Mouse (Mus musculus) cerebellum, adult 8-10 months (tissue): ENCODE data around the gene Scap.
"Not testable (repeated sequence)": the region's sequence is repeated elsewhere in the genome, so short reads cannot be mapped to it uniquely, and the experiment has no call there.

Experiments used
- DNase-seq: peaks from one replicate; pipeline ENCODE4 v3.0.0; 2022

The Scap gene

DNA sequence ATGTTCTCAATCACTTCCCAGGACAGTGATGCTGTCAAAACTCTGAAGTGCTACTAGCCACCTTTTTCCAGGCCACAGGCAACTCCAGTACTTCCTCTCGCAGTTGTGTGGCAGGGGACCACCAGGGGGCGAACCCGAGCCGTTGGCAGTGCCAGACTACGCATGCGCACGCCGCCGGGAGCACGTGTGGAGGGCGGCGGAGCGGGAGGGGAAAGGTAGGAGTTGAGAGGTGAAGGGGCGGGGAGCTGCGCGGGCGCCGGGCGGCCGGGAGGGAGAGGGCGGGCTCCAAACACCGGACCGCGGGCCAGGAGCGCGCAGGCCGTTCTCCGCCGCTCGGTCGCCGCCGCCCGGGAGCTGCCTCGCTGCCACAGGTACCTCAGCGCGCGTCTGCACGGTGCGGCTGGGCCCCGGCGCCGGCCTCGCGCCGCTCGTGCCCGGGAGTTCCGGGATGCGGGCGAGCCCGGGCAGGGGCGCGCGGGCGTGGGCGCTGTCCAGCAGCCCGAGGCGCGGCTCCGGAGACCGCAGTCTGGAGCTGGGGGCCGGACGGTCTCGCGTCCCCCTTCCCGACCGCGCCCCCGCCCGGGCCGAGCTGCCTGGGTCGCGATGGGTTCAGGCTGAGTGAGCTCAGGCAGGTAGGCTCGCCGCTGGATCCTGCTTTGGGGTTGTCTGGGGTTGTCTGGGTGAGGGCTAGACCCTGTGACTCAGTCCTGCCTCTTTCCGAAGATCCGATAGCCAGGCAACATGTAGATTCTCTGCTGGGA, at the start of gene Scap:
Gene Scap, plus strand, starts transcription at position 154 of the 761 bp plus-strand sequence.
- DNase-seq, result peak; percentile 99

DNA sequence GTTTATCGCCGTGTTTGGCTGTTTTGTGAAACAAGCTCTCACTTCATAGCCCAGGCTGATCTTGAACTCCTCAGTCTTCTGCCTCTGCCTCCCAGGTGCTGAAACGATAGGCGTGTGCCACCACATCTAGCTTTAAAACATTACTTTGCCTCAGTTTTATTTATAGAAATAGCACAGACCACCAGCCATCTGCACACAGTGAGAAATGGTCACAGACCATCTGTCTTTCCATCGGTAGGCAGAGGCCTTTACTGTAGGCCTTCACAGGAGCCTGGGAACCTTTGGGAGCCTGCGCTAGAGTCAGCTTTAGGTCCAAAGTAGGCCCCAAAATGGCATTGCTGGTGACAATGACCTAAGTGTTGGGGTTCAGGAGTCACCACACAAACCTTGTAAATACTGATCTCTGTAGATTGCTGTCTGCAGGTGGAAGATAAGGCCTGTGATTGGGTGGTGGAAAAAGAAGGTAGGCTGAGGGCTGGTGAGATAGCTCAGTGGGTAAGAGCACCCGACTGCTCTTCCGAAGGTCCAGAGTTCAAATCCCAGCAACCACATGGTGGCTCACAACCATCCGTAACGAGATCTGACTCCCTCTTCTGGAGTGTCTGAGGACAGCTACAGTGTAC, 48.9 kb upstream of the Scap start:
- no peak for DNase-seq

DNA sequence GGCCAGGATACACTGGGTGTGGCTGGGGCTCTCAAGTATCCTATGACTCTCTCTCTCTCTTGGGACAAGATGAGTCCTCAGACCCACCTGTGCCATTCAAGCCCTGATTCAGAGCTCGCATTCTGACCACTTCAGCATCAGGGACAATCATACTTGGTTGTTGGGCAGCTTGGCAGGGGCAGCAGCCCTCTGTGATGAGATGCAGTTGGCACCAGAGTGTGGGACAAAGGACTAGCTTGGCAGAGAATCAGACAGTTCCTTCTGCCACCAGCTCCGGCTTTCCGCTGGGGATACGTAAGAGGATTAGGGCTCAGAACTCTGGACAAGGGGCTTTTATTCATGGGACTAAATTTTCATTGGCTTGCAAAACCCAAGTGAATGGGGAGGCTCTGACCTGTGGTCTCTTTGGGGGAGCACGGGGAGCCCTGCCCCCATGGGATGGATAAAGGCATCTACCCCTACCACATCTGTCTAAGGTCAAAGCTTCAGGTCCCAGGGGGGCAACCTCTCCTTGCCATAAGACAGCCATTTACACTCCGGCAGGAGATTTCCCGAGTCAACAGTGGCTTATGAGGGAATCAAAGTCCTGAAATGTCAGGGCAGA, 45.7 kb upstream of the Scap start:
- peak; percentile 54 for DNase-seq

DNA sequence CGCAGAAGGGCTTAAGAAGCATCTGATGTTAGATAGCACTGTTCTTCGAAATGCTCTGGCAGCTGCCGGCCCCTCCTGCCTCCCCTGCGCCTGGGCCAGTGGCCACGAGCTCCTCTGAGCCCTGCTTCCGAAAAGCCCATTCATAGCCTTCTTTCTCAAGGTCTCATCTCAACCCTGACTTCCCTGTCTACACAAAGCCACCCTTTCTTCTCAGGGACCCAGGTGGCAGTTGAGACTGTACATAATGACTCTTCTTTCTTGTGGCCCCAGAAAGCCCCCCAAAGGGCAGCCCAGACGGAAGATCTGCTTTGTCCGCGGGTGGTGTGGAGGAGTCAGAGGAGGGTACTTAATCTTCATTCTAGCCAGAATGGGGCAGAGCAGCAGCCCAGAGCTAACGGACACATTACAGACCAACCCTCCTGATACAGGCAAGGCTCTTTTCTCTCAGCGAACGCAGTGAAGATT, 39.8 kb upstream of the Scap start:
- DNase-seq, result no peak

DNA sequence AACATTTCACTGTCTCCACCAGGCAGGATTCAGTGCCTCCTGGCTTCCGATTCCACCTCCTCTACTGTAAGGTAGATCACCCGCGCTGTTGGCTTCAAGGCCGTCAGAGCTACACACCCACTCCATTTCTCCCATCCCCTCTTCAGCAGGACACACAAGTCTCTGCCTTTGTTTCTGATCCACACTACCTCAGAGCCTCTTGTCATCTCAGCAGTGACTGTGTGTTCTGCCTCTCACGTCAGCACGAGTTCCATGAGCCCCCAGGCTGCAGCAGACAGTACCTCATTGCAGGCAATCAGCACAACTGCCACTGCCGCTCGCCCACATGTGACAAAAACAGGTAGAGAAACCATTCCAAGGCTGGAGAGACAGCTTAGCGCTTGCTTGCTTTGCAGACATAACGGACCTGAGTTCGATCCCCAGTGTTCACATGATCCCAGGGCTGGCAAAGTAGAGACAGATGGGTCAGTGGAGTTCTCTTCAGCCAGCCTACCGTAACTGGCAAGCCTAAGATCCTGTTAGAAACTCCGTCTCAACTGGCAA, 39.1 kb upstream of the Scap start:
- no peak for DNase-seq

DNA sequence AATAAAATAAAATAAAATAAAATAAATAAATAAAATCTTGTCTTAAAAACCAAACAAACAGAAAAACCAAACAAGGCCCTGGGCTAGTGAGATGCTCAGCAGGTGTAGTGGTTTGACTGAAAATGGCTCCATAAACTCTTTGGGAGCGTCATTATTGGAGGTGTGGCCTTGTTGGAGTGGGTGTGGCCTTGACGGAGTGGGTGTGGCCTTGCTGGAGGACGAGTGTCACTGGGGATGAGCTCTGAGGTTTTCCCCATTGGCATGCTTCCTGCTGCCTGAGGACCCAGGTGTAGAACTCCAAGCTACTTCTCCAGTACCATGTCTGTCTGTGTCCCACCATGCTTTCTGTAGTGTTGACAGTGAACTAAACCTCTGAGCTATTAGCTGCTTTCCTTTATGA, 38.3 kb upstream of the Scap start:
- DNase-seq, result no peak

DNA sequence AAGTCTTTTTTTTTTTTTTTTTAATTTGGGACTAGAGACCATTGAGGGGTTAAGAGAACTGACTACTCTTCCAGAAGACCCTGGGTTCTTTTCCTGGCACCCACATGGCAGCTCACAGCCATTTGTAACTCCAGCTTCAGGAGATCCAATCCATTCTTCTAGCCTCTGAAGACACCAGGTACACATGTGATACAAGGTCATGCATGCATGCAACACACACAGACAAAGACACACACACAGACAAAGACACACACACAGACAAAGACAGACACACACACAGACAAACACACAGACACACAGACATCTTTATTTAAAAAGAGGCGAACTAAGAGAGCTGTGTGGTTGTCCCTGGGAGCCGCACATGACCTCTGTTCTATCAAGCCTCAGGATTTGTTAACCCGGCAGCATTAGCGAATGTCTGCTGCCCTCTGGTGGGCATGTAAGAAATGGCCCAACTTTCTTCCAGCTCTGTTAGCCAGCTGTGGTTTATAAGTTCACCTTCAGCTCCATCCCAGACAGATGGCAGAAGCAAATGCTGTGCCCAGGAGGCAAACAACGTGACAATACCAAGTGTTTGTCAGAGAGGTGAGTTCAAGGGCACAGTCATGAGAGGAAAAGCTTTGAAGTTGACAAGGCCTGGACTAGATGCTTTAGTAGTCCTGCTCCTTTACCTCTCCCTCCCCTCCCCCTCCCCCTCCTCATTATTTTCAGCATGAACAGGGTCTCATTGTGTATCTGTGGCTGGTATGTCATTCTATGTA, 36.0 kb upstream of the Scap start:
- DNase-seq, result peak; percentile 84

DNA sequence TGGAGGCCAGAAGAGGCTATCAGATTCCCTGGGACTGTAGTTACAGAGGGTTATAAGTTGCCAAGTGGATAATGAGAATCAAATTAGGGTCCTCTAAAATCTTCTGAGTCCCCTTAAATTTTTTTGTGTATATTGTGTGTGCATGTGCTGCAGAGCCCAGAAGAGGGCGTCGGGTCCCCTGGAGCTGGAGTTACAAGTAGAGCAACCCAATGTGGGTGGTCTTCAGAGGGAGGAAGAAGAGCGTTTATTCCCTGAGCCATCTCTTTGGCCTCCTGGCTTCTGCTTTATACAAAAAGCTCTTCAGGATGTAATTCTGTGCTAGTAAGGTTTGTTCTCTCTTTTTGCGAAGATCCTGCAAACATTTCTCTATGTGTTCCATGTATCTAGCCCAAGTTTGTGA, 28.6 kb upstream of the Scap start:
- DNase-seq, result no peak

DNA sequence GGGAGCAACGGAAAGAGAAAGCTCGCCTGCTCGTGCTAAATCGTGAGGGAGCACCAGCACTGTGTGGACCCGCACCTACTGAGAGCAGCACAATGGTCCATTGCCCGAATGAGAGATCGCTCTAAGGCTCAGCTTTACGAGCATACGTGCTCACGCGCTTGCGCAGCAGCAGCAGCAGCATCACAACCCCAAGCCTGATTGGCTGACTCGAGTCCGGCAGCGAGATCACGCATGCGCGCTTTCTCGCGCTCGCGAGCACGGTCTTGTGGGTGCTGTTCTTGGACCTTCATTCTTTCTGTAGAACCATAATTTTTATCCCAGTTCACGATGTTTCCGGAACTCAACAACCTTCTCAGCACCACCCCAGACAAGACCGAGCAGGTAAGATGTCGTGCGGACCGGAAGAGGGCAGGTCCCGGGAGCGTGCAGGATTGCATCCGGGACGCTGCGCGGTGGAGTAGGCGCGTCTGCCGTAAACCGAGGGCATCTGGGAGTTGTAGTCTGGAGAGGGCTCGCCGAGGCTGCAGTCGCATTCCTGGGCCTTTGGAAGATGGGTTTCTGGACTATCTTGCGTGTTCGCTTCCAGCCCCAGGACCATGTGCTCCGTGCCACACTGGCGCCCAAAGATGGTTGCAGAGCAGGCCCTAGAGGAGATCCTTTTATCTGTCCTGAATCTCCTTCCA, 28.0 kb upstream of the Scap start, which contains the start of gene Elp6:
Gene Elp6, plus strand, starts transcription at position 205 of the 683 bp plus-strand sequence.
- DNase-seq, result peak; percentile 92

DNA sequence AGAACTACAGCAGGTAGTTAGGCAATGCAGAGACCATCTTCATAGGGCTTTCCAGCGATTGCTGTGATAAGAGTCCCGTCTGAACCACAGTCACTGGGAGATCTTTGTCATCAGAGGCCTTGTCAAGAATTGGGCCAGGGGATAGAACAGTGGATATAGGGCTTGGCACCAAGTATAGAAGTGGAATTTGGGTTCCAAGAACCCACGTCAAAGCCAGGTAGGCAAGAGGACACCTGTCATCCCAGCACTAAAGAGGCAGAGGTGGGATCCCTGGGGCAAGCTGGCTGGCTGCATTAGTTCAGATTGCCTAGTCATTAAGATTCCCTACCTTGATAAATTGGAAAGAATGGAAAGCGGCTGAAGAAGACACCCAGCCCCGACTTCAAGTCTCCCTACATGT, 26.7 kb upstream of the Scap start:
- DNase-seq, result no peak

DNA sequence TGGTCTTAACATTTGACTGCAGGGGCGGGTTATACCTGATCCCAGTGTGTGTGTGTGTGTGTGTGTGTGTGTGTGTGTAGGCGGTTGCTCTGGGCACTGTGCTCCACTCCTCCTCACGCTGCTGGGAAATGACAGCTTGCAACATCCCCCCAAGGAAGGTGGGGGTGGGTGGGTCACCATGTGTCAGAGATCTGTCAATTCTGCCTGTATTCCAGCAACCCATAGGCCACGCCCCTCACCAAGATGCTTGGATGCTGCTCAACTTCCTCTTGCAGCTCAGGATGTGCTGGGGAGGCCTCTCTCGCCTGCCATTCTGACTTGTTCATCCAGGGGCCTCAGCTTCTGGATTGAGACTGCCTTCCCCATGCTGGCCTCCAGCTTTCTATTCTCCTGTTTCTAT, 18.4 kb upstream of the Scap start:
- DNase-seq, result no peak

DNA sequence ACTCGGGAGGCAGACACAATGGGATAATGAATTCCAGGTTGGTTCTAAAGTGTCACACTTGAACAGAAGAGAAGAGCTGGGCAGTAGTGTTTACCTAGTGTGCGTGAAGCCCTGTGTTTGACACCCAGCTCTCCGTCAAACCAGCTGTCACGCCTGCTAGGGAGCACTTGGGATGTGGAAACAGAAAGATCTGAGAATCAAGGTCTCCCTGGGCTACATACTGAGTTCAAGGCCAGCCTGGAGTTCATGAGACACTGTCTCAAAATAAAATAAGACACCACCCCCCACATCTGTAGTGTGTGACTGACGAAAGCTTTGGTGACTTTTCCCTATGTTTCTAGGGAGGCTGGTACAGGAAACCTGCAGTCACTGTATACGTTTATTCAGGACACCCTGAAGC, 17.7 kb upstream of the Scap start:
- no peak for DNase-seq

DNA sequence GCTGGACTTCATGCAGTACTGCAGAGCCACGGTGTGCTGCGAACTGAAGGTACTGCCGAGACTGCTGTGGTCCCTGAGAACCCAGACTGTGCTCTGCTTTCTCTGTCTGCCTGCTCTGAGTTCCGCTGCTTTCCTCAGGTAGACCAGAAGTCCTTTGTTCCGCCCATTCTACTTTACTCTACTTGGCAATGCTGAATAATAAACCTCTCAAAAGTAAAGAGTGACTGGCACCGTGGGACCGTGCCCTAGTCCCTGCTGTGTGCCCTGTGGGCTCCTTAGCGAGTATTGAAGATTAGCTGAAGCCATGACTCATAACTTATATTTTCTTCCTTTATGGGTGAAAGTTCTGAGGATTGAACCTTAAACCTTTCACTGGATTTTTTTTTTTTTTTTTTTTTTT, 17.2 kb upstream of the Scap start:
- no peak for DNase-seq

DNA sequence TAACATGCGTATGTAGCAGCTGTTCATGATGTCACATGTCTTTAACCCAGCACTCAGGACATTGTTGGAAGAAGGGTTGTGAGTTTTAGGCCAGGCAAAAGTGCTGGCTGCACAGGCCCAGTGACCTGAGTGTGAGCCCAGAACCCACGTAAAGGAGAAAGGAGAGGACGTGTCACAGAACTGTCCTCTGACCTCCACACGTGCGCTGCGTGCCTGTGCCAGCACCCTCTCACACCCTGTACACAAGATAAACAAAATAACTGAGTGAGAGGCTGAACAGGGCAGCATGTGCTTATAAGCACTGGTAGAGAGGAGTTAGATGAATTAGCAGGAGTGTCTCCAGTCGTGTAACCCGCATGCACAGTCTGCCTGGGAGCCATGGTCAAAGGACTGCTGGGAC, 16.6 kb upstream of the Scap start:
- no peak for DNase-seq

DNA sequence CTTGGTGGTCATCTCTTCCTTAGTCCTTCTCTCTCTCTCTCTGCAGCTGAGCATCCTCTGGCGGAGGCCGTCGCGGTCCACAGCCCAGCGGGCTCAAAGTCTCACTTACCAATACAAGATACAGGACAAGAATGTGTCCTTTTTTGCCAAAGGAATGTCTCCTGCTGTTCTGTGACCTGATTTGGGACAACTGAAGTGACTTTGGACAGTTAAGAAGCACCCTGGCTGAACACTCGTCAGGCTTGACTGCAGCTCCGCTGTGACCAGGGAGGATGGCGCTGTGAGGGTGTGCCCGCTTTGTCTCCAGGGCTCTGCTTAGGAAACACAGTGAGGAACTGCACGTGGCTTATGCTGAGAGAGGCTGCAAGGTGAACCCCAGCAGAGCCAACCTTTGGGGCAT, 12.3 kb upstream of the Scap start:
- DNase-seq, result no peak

DNA sequence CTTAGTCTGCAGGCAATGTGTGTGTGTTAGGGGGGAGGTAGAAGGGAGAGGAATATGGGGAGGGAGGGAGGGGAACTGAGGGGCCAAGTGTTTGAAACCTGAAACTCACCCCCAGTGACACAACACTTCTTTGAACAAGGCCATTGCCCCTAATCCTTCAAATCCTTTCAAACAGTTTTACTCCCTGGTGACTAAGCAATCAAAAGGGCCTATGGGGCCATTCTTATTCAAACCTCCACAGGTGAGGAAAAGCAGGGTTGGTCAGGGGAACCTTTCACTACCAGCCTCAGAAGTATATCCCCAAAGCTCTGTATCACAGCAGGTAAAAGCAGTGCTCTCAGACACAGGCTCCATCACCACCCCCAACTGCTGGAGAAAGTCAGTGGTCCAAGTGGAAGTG, 10.1 kb upstream of the Scap start:
- DNase-seq, result no peak

DNA sequence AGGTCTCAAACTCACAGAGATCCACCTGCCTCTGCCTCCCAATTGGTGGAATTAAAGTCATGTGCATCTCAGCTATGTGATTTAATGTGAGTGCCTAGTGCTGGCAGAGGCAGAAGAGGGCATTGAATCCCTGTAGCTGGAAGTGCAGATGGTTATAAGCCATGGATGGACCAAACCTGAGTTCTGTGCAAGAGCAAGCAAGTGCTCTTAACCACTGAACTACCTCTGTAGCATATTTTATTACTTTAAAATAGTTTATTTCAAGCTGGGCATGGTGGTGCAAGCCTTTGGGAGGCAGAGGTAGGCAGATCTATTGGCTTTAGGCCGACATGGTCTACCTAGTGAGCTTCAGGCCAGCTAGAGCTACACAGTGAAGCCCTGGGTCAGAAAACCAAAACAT, 8.9 kb upstream of the Scap start:
- DNase-seq, result no peak

DNA sequence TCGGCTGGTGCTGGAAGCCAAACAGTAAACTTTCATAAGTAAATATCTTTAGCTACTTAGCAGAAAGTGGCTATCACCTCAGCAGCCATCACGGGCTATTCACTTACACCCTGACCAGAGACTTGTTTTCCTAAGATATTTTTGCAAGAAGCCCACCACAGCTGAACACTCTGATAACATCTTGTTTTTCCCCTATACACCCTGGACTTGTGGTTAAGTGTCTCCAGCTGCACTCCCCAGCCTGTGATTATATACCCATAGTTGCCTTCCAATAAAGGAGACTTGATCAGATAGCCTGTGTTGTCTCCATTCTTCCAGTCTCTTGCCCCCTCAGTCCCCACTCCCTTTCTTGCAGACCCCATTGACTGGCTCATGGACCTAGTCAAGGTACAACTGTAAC, 4.9 kb upstream of the Scap start:
- no peak for DNase-seq

DNA sequence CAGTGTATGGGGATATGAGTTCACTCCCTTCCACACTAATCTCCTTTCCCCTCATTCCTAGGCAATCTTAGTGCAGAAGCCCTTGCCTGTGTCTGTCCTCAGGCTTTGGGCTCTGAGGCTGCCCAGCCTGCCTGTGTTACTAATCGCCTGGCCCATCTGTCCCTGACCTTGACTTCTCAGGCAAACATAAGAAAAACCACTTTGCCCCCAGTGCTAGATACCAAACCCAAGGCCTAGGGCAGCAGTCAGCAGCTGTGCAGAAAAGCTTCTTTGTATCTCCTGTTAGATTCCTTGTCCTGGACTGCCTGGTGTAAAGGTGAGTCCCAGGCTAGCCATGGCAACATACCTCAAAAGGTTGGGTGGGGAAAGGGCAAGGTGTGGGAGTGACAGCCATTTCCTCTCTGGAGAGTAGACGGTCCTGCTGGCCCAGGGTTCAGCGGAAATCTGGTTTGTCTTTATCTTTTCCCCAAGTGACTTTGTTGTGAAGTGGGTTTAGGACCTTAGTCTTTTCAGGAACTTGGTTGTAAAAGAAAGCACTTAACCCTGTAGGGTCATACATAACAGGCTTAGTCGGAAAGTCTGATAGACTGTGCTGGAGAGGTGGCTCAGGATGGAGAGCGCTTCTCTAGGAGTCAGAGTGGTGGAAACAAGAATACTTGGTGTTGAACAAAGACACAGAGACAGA, 4.0 kb upstream of the Scap start:
- no peak for DNase-seq

DNA sequence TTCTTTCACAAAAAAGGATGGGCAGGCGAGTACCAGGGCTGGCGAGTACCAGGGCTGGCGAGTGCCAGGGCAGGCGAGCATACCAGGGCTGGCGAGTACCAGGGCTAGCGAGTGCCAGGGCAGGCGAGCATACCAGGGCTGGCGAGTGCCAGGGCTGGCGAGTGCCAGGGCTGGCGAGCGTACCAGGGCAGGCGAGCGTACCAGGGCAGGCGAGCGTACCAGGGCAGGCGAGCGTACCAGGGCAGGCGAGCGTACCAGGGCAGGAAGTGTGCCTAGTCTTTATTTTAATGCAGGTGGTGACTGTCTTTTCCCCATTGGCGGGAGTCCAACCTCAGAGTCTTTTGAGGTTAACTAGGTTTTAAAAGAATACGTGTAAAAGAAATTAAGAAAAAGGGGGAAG, 3.4 kb upstream of the Scap start:
- DNase-seq, result peak; percentile 44

DNA sequence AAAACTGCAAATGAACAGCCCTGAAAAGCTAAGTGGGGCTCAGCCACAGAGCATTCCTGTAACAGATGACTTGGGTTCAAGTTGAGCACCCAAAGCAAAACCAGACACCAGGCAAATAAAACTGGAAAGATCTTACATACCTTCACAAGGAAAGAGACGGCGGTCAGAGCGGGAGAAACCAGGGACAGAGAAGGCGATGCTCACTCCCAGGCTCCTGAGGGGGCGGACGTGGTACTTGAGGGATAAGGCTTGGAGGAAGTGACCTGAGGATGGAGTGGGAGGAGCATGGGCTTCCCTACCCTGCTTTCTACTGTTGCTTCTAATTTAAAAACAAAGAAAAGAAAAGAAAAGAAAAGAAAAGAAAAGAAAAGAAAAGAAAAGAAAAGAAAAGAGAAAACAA, 2.7 kb upstream of the Scap start:
- DNase-seq, result no peak

DNA sequence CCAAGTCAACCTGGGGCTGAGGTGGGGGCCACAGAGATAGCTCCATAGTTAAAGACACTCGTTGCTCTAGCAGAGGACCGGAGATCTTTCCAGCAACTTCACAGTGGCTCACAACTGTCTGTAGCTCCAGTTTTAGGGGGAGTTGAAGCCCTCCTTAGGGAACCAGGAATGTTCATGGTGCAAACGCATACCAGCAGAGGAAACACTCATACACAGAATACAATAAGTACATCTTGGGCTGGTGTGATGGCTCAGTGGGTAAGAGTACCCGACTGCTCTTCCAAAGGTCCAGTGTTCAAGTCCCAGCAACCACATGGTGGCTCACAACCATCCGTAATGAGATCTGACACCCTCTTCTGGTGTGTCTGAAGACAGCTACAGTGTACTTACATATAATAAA, 2.2 kb upstream of the Scap start:
- DNase-seq, result not testable (repeated sequence)
